Mouse (Mus musculus): ENCODE measurements around the gene Glud1.

DNA sequence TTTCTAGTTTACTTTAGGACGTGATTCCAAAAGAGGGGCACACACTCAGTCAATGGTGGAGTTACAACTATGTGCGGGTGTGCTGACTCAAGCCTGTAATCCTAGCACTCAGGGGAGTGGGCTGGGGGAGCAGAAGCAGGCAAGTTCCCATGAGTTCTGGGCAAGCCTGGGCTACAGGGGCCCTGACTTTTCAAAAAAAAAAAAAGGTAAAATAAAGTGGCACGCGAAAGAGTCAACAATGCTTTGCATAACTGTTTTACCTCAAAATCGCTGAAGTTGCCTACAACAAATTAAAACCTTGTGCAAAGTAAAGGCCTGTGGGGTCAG is 657 bp upstream of the Glud1 start:
- no peak for TF ChIP-seq CTCF (IDR thresholded peaks at IDR 0.05; ENCODE audit: extremely low read depth, insufficient read depth, low read length)
- TF ChIP-seq POLR2A (IDR thresholded peaks at IDR 0.05; ENCODE audit: extremely low read depth, insufficient read depth, low read length): no peak
